9 mouse cellular contexts compared by ENCODE assay signal in genomic region chr11:88689831-88690459, GRCm38 (mm10). TPM values are rescaled to one million over a fixed set of nuclear protein-coding genes. Genes with fewer than 3 reads are reported as not detected.
A peak's percentile ranks its signal among the peaks of the same experiment; 100 is the strongest.
DNase-seq lines count a peak whose midpoint lies in the region; ATAC-seq lines count a peak whose summit lies in the region.
"Had no signal": no experiment of that assay in that cellular context is flagged by ENCODE, and none has a peak within 500 bp of the region (broad histone marks: within the 10 kb centered on the region; RNA-seq: fewer than 3 reads in every experiment).

No protein-coding gene starts in this region.

- H3K36me3 ChIP-seq in heart, embryonic 11.5 days (ENCODE audit: control insufficient read depth, insufficient read depth, low read length), result peaks cover 4% of the 10 kb centered on the region; the same call in 1 of the 2 replicates
- H3K36me3 ChIP-seq in hindbrain, embryonic 13.5 days, result peaks cover 30% of the 10 kb centered on the region
- peaks cover 13% of the 10 kb centered on the region for H3K36me3 ChIP-seq in liver, embryonic 13.5 days

- no peak for DNase-seq in heart, adult 8-10 months (ENCODE audit: low spot score)
- peak; percentile 81 for DNase-seq in WW6 (ENCODE audit: low read depth, low spot score)
- DNase-seq in liver, embryonic 13.5 days, result no peak
- DNase-seq in frontal cortex, postnatal 14 days (ENCODE audit: low spot score in 2 of 2), result no peak
- DNase-seq in left cerebral cortex, adult 18-20 months (ENCODE audit: low spot score in 2 of 2), result no peak
- DNase-seq: thymus, adult 2 months had no signal

- H3K4me2 ChIP-seq in heart, embryonic 11.5 days, result peak overlapping the region; percentile 39; the same call in 1 of the 2 replicates
- H3K4me2 ChIP-seq in hindbrain, embryonic 13.5 days, result no peak overlapping the region; the same call in 1 of the 2 replicates
- no peak overlapping the region for H3K4me2 ChIP-seq in liver, embryonic 13.5 days

- 44% methylated on average over 14 of the region's 14 CpGs for WGBS in heart, embryonic 11.5 days (ENCODE audit: insufficient replicate concordance)
- 8% methylated on average over 14 of the region's 14 CpGs for WGBS in hindbrain, embryonic 13.5 days
- WGBS in liver, embryonic 13.5 days (ENCODE audit: insufficient replicate concordance), result 63% methylated on average over 14 of the region's 14 CpGs

- no peaks in the 10 kb centered on the region for H3K9me3 ChIP-seq in heart, embryonic 11.5 days (replicated peaks; ENCODE audit: control insufficient read depth, low read length)
- H3K9me3 ChIP-seq in hindbrain, embryonic 13.5 days, result no peaks in the 10 kb centered on the region
- H3K9me3 ChIP-seq in liver, embryonic 13.5 days (replicated peaks), result no peaks in the 10 kb centered on the region

- peaks cover 57% of the 10 kb centered on the region for H3K4me1 ChIP-seq in heart, embryonic 11.5 days (ENCODE audit: control insufficient read depth, insufficient read depth, low read length)
- H3K4me1 ChIP-seq in hindbrain, embryonic 13.5 days (replicated peaks), result peaks cover 91% of the 10 kb centered on the region
- peaks cover 55% of the 10 kb centered on the region for H3K4me1 ChIP-seq in liver, embryonic 13.5 days (replicated peaks)

- H3K27ac ChIP-seq in heart, embryonic 11.5 days (ENCODE audit: low read depth, low read length), result peak overlapping the region; percentile 73; the same call in 1 of the 2 replicates
- H3K27ac ChIP-seq in hindbrain, embryonic 13.5 days, result peak overlapping the region; percentile 64; the same call in 1 of the 2 replicates
- H3K27ac ChIP-seq in liver, embryonic 13.5 days, result peak overlapping the region; percentile 57

- H3K4me3 ChIP-seq in heart, embryonic 11.5 days (ENCODE audit: low read depth, low read length), result no peak overlapping the region
- no peak overlapping the region for H3K4me3 ChIP-seq in hindbrain, embryonic 13.5 days
- H3K4me3 ChIP-seq in liver, embryonic 13.5 days (replicated peaks), result no peak overlapping the region

- H3K27me3 ChIP-seq in heart, embryonic 11.5 days (ENCODE audit: control insufficient read depth, insufficient read depth, low read length), result no peaks in the 10 kb centered on the region
- H3K27me3 ChIP-seq in hindbrain, embryonic 13.5 days, result no peaks in the 10 kb centered on the region
- H3K27me3 ChIP-seq in liver, embryonic 13.5 days, result no peaks in the 10 kb centered on the region

- ATAC-seq in heart, embryonic 11.5 days (replicated peaks; ENCODE audit: insufficient number of reproducible peaks, low FRiP score, low TSS enrichment), result no peak
- no peak for ATAC-seq in hindbrain, embryonic 13.5 days (ENCODE audit: low FRiP score)
- ATAC-seq in liver, embryonic 13.5 days (ENCODE audit: low read depth), result no peak
- no peak for ATAC-seq in activated CD4-positive, CD25-positive, alpha-beta regulatory T cell, adult 4 months

- H3K9ac ChIP-seq in heart, embryonic 11.5 days (ENCODE audit: low read depth, low read length), result no peak overlapping the region
- no peak overlapping the region; the same call in 1 of the 2 replicates for H3K9ac ChIP-seq in hindbrain, embryonic 13.5 days
- H3K9ac ChIP-seq in liver, embryonic 13.5 days, result no peak overlapping the region

RNA-seq across cellular contexts. Expression of gene Msi2, which starts 28.4 kb away (rescaled TPM):
- polyA plus RNA-seq in heart, embryonic 11.5 days (2014; fragmentation: Nextera tagmentation; extraction: Ambion mirVana), result 15.3 and 18.4 TPM in 2 replicates
- 100 to 1,000 TPM; 206 to 216 (median 210) TPM for total RNA-seq in heart, adult 8-10 months (2022)
- polyA plus RNA-seq in hindbrain, embryonic 13.5 days (2015; fragmentation: Nextera tagmentation; extraction: Ambion mirVana), result 36.6 and 41.0 TPM in 2 replicates
- polyA plus RNA-seq in liver, embryonic 13.5 days (2015; fragmentation: Nextera tagmentation; extraction: Ambion mirVana), result 3.9 TPM in 2 replicates
- polyA plus RNA-seq in activated CD4-positive, CD25-positive, alpha-beta regulatory T cell, adult 4 months (2017; shearing (Covaris generic)), result 10 to 100 TPM; 21.6 to 25.6 TPM
- 100 to 1,000 TPM; 119 to 127 TPM for total RNA-seq in left cerebral cortex, adult 18-20 months (2021)
